Mouse (Mus musculus) embryo, embryonic 9.5 days (tissue): Measurements from ENCODE around the gene Pou2f3.

Experiments
- DNase-seq: peaks from one replicate; pipeline ENCODE4 v3.0.0-alpha.2; 2017; ENCODE audit errors: extremely low spot score

Pou2f3 gene

DNA sequence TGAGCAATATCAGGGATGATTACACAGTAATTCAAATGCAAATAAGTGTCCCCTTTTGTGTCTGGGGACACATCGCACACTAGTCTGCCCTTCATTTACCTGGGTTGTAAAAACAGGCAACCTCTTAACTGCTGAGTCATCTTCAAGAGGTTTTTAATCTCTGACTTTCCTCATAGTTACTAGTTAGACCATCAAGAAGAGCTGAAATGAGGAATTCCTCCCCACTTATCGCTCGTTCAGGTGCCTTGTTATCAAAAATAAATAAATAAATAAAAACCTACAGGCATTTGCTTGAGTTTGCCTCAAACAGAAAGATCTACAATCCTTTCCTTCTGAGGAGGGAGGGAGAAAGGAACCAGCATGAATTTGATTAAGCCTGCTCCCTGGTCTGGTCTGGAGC lies 101.4 kb downstream of the Pou2f3 start:
- DNase-seq = no peak

DNA sequence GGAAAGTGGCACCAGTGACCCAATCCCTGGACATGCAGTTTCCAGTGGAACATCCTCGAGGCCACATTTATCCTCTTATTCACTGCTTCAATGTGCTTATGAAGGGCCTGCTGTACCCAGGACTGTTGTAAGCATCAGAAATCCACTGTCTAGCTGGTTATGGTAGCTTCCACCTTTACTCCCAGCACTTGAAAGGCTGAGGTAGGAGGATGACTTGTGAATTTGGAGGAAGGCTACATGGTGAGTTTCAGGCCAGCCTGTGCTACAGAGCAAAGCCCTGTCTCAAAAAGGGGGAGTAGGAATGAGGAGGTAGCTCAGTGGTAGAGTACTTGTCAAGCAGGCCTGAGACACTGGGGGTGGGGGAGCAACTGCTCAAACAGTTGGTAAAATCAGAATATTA lies 102.1 kb downstream of the Pou2f3 start:
- no peak for DNase-seq

DNA sequence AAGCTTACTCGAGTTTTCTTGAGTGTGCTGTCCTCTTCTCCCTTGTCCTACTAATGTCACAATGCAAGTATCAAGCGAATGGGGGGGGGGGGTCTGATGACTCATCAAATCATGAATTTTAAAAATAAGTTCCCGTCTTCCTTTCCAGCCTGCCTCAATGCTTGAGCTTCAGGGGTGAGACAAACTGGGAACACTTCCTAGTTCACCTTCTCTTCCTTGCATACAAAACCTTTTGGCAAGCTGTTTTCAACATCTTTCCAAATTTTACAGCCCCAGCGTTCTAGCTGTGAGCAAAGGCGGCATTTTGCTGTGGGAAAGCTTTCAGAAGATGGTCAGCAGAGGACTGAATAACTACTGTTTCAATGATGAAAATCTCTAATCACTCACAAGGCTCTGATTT lies 102.6 kb downstream of the Pou2f3 start:
- DNase-seq = no peak

DNA sequence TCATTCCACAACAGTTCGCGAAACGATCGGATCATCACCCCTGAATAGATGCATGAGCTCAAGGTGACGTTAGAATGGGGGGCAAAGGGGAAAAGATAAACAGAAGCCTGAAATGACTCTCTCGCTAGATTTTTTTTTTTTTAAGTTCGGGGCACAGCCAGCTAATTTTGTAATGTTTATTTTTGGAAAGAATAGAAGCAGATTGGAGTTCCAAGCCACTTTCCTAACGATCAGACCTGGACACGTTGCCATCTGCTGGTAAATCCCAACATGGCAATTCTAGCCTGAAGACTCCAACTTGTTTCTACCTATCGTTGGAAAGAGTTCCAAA lies 103.0 kb downstream of the Pou2f3 start, which contains the start of gene Arhgef12:
Arhgef12 (minus strand) TSS at position 53 of the 331 bp plus-strand sequence.
- DNase-seq = peak; percentile 39

DNA sequence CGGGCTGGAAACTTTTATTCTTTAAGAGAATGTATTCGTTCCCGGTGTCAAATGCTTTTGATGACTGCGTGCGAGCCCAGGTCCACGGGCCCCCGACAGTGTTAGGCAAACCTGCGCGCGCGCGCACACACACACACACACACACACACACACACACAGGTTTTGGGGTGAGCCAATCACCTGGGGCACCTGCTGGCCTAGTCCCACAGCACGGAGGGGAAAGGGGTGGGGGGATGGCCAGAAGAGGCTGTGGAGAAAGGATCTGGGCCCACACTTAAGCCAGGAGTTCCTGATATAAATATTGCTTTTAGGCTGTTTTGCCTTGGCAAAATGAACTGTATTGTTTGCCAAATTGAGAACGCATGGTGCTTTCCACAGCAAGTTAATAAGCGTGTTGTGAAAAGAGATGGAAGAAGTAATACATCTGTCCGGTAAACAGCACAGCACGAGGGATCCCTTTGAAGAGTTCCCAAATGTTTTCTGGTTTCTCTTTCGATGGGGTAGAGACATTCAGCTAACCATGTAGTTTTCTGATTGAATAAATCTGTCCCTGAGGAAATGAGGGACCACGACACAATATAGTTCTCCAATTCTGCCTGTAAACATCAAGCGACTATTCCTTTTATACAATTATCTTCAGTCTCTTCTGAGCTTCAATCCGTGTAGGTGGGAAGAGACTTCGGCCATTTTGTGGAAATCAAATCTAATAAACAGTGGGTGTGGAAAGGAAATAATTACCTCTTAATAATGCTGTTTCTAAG lies 103.6 kb downstream of the Pou2f3 start:
- no peak for DNase-seq

DNA sequence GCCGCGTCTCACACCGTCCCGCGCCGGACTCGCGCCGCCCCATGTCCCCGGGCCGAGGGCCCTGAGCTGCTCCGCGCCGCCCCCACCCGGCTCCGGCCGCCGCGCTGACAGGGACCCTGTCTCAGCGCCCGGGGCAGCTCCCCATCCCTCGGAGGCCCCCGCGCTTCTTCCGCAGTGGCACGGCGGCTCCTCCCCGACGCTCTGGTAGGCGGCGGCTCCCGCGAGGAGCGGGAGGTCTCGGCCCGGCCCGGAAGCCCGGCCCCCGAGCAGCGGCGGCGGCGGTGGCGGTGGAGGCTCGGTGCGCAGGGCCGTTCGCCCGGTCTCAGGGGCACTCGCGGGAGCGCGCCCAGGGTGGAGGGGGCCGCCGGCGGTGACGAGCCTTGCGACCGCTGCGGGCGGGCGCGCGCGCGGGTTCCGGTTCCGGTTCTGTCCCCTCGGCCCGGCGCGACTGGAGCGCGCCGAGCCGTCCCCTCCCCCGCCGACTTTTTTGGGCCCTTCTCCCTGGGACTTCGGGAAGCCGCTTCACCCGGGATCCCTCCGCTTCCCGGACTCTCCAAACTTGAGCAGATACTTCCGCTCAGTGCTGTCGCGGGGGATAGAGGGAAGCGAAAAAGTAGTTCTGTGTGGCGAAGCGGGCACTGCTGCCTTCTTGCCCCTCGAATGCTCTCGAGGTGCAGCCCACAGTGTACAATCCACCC lies 104.4 kb downstream of the Pou2f3 start:
- peak; percentile 95 for DNase-seq

DNA sequence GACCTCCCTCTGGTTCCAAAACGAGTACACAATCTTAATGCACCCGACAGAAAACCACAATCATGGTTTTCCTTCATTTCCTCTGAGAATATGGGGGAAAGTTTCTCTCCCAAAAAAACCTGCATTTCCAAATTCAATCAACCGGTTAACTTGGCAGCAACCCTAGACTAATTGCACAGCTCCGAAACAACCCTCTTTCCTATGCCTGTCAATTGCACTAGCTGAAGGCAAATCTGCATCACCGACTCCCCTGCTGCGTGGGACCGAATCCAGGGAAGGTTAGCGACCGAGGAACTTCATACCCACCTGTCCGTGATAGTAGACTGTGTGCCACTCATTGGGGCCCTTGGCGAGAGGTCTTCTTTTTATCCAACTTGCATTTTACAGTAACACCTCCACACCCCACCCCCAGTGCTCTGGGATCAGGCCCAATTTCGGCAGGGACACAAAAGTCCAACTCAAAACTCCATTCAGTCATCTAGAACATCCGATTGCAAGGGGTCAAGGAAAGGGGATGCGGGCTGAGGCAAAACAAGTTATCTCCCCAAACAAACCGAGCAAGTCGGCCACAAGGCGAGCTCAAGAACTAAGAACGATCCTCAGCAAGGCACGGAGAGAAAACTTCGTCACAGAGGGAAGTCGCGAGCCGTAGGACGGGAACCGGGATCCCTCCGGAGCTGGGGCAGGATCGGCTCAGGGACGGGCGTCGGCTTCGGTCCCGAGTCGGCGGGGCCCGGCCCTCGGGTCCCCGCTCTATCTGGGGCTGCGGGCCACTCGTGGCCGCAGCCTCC lies 105.1 kb downstream of the Pou2f3 start:
- no peak for DNase-seq

DNA sequence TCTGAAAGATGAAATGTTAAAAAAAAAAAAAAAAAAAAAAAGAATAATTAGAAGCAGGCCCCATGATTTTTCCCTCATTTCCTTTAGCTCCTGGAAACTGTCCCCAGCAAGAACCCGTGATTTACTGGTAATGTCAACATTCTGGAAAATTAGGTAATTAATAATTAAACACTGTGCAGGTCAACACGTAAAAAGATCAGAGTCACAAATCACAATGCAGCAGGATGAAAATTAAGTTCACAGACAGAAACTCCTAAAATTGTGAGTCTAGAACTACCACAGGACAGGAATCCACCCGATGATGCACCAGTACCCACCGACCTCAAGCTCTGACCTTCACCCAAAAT lies 105.7 kb downstream of the Pou2f3 start:
- DNase-seq = no peak

DNA sequence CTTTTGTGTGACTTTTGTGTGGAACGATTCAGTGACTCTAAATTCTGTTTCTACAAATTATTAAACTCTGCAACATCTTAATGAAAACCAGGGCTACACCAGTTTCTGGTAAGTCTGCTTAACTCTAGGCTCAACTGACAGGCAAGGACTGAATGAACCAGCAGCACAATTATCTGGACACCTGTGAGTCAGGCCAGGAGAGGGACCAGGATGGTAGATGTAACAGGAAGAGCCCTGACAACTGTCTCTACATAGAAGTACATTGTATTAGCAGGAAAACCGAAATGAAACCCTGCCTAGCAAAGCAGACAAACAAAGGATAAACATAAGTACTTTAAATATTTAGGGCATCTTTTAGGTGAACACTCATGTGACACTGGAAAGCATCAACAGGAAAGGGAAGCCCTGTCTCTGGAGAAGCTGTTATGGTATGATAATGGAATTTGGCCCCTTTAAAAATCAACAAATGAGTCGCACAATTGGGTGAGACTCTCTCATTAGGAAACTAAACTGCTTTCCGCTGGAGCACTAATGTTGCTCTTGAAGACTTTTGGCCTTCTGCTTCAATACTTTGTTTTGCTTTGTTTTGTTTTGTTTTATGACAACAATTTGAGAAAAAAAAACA lies 106.4 kb downstream of the Pou2f3 start:
- DNase-seq = no peak

DNA sequence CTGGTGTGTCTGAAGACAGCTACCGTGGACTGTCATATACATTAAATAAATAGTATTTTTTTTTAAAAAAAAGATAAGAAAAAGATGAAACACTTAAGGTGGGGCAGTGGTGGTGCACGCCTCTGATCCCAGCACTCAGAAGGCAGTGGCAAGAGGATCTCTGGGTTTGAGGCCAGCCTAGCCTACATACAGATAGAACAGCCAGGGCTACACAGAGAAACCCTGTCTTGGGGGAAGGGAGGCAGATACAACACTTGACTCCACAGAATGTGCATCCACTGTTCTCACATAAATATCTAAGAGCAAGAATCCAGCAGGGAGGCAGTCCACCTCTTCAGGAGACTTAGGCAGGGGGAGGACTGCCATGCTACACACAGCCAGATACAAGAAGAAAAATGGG lies 107.2 kb downstream of the Pou2f3 start:
- DNase-seq = no peak

DNA sequence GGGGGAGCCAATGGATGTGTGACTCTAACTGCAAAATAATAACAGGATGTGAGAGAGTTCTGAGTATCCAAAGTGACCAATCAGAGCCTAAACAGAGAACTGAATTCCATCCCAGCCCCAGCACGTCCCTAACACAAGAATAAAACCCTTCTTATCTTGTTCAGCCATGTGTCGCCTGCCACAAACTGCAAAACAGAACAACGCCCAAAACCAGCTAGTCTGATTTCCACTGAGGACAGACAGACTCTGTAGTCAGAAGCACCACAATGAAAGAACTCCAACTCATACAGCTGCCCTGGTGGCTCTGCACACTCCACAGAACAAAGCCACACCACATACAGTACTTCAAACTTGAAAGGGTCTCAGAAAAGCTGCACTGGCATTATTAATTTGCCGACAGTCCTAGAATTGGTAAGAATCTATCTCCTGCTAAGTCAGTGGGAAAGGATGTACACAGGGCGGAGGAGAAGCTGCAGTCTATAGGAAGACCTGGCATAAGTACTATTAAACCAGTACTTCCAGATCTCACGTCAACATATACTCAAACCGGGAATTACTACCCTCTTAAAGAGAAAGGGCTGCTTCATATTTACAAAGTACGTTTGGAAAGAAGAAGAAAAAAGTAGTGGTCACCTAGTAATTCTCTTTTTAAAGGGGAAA lies 108.1 kb downstream of the Pou2f3 start:
- no peak for DNase-seq

DNA sequence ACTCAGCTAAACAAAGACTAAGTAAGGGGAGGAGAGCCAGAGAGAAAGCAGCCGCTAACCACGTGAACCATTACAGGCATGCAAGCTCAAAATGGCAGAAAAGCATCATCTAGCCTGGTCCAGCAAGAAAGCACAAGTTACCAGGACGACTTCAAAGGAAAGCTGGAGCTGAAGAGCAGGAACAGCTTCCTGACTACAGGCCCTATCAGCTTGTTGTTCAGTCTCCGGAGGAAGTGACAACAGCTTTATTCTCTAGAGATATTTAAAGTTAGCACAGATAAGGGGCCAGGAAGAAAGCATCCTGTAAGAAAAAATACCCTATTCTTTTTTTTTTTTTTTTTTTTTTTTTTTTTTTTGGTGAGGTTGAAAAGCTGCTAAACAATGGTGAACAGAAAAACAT lies 111.2 kb downstream of the Pou2f3 start:
- DNase-seq = no peak

DNA sequence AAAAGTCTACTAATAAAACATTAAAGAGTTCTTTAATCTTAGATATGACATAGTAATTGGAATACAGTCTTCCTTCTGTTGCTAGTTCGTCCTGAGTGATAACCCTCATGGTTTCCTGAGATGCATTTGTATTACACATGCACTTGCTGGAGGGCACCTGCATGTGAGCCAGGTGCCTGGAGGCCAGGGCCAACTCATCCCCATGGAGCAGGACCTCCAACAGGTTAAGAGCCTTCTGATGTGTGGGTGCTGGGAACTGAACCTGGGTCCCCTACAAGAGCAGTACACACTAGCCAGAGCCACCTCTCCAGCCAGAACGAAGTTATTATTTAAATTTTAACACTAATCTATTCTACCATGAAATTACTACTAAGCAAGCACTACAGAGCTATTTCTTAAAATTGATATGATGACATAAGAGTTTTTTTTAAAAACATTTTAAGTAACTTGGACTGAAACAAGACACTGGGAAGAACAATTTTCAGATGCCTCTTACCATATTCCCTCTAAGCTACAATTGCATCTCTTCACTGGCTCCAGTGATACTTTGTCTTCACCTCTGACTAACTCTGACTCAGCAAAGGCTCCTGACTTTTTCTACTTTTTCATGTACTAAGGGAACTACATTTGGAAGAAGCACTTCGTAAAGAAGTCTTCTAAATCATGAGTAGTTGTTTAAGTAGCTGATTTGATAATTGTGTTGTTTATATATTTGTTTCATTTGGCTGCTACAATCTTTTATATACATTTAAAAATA lies 112.2 kb downstream of the Pou2f3 start:
- no peak for DNase-seq

DNA sequence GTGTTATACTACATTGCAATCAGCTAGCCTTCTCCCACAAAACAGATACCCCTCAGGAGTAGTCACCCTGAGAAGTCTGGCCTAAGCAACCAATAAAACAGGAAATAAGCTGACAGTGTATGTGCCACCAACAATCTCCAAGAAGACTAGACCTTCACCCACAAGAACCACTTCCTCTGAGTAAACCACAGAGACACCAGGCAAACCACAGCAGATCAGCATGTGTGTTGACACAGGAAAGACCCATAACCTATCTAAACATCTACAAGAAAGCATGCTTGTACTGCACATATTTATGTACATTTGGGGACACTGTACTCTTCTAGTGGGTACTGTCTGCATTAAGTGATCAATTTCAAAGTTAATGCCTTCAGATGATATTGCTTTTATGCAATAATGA lies 113.8 kb downstream of the Pou2f3 start:
- no peak for DNase-seq

DNA sequence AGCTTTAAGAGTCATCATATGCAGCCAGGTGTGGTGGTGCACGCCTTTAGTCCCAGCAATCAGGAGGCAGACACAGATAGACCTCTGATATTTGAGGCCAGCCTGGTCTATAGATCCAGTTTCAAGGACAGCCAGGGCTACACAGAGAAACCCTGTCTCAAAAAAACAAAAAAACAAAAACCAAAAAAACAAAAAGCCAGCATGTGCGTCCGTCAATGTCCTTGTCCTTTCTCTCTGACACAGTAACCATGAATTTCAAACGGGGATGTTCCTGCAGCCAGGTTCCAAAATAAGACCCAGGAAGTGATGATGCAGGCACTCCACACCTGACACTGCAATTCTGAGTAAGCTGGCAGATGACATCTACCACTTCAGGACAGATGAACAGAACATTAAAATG lies 115.3 kb downstream of the Pou2f3 start:
- DNase-seq = no peak

DNA sequence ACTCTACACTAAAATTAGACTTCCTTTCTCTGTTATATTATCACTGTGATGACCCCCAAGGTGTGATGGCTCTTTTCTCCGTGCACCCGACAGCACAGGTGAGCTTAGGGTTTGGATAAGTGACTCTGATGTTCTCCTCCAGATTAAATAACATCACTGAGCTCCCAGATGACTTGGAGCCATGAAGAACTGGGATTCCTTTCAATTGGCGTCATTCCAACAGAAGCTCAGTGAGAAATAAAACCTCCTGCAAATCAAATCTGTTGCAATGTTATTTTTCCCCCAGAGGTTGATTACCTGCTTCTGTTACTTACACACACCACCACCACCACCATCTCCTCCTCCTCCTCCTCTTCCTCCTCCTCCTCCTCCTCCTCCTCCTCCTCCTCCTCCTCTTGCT lies 116.4 kb downstream of the Pou2f3 start:
- DNase-seq = no peak

DNA sequence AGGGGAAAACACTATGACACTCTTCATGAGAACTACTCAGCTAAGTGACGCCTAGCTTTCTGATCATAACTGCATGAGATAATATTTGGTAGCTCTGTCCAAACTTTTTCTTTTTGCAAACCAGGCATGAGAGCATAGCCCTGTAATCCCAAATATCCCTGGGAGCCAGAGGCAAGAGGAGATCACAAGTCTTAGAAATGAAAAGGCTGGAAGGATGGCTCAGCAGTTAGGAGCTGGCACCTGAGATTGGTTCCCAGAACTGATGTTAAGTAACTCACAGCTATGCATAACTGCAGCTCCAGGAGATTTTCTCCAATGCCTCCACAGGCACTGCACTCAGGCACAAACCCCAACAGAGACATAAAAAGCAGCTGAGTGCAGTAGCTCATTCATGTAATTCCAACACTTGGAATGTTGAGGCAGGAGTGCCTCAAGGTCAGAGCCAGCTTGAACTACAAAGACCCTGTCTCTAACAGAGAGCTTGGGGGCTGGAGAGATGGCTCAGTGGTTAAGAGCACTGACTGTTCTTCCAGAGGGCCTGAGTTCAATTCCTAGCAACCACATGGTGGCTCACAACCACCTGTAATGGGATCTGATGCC lies 124.4 kb downstream of the Pou2f3 start:
- no peak for DNase-seq

DNA sequence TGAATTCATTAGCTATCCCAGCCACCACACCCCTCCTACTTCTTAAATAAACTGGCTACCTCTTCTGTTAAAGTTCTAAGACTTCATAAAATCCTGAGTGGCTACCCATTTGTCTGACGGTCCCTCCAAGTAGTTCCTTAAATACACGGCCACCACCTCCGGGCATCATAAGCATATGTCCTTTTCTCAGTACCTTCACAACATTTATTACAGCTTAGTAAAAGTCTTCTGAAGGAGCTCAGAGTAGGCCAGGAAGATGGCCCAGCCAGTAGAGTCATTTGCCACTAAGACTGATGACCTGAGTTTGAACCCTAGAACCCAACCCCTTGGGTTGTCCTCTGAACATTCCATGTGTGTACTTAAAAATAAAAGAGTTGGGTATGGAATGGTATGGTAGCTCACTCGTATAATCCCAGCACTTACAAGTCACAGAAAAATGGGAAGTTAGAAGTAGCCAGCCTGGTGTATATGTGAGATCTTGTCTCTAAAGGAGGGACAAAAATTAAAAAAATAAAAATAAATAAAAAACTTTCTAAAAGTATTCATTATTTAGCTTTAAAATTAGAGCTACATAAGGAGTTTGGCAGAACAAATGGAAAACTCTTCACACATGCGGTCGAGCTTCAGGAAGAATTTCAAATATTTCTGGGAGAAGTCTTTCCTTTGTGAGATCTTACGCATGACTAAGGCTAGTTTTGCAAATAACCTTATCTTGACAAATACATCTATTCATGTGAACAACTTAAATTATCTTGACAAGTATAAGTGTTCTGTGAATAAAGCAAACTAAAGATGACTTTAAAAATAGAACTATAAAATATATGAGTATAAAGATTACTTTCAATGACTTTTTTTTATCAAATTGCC lies 125.4 kb downstream of the Pou2f3 start:
- no peak for DNase-seq

DNA sequence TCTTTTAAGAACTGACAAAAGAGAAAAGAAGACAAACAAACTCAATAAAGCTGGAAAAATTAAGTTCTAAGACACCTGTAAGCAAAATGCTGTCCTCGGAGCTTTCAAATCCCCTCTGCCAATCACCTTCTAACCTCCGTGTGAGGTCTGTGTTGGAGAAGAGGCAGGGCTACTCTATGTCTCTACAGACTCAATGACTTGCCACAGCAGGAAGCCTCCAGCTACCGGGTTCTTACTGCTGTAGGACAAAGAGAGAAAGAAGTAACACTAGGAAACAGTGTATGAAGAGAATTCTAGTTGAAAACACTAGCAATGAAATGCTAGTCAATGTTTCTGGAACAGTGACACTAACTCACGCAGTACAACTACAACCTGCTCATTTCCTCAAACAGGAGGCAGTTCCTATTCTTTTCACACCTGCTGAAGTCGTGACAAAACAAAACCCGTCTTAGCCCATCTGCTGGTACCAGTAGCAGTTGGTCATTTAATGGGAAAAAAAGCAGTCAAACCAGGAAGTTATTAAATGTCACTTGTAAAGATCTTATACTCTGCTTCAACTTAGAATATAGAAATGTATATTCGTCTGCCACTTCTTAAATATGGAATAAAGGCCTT lies 126.6 kb downstream of the Pou2f3 start:
- no peak for DNase-seq
